Mouse (Mus musculus) adrenal gland (tissue): Measurements from ENCODE around the gene Tmem269.

Experiments
- intact Hi-C: fragments of 180-260 bp; cut with DNase I; formaldehyde crosslinking; loops from one replicate; pipeline ENCODE4 v1.15.1; 2025

Tmem269 gene

GRCm38 (mm10) chr4:119185771-119186170 lies 32.2 kb downstream of the Tmem269 start:
- intact Hi-C loops = no loop called here

GRCm38 (mm10) chr4:119183525-119183924 lies 34.5 kb downstream of the Tmem269 start:
- intact Hi-C loops = no loop called here

- intact Hi-C loops = no loop called here
These were observed 36.6 kb downstream of the Tmem269 start for GRCm38 (mm10) chr4:119181456-119181855.

GRCm38 (mm10) chr4:119180133-119180707 lies 37.8 kb downstream of the Tmem269 start:
- intact Hi-C loops = no loop called here

GRCm38 (mm10) chr4:119178331-119178730 lies 39.7 kb downstream of the Tmem269 start:
- intact Hi-C loops = no loop called here

GRCm38 (mm10) chr4:119177702-119178101 lies 40.3 kb downstream of the Tmem269 start:
- intact Hi-C loops = no loop called here

GRCm38 (mm10) chr4:119173851-119174453 lies 44.1 kb downstream of the Tmem269 start, which contains the start of gene Zfp691:
Zfp691 (minus strand) TSS chr4:119174195.
- intact Hi-C loops = no loop called here

GRCm38 (mm10) chr4:119172919-119173650 lies 44.9 kb downstream of the Tmem269 start:
- intact Hi-C loops = no loop called here

GRCm38 (mm10) chr4:119167663-119168062 lies 50.4 kb downstream of the Tmem269 start:
- intact Hi-C loops = loop anchor here (1.0 to 5.0 kb wide), 3 partner anchors 25 to 162 kb away; no protein-coding TSS in a partner anchor

GRCm38 (mm10) chr4:119167068-119167467 lies 50.9 kb downstream of the Tmem269 start:
- intact Hi-C loops = loop anchor here (1.0 to 5.0 kb wide), 3 partner anchors 24 to 162 kb away; no protein-coding TSS in a partner anchor

- intact Hi-C loops = loop anchor here (2.0 to 5.0 kb wide), 2 partner anchors 23 to 36 kb away; no protein-coding TSS in a partner anchor
These were observed 52.1 kb downstream of the Tmem269 start for GRCm38 (mm10) chr4:119165916-119166315.

- intact Hi-C loops = no loop called here
These were observed 55.0 kb downstream of the Tmem269 start for GRCm38 (mm10) chr4:119162990-119163389.

GRCm38 (mm10) chr4:119161358-119161757 lies 56.7 kb downstream of the Tmem269 start:
- intact Hi-C loops = no loop called here

GRCm38 (mm10) chr4:119157891-119158290 lies 60.1 kb downstream of the Tmem269 start:
- intact Hi-C loops = loop anchor here (5.0 kb wide), 1 partner anchor 49 kb away; no protein-coding TSS in a partner anchor

- intact Hi-C loops = loop anchor here (5.0 kb wide), 1 partner anchor 50 kb away; no protein-coding TSS in a partner anchor
These were observed 60.8 kb downstream of the Tmem269 start for GRCm38 (mm10) chr4:119157186-119157585.
